Mouse (Mus musculus) heart, postnatal 0 days (tissue): ENCODE measurements around the gene Dohh. TPM values are rescaled to one million over a fixed set of nuclear protein-coding genes. Genes with fewer than 3 reads are reported as not detected.

Experiments
- ATAC-seq: fragments of 200-750 bp; cut with Nextera tagmentation; 2 replicates; pipeline ENCODE4 v1.8.0; 2017; ENCODE audit warnings: low read depth, moderate number of reproducible peaks, moderate library complexity; ENCODE audit not compliant: insufficient read depth
- DNase-seq: peaks from one replicate; pipeline ENCODE4 v3.0.0-alpha.2; 2016; ENCODE audit warnings: low spot score
- H3K27ac ChIP-seq: fragments of 300-500 bp; sonication (generic); 2 replicates; pipeline ENCODE4 v1.5.1; 2014; ENCODE audit warnings: low read depth, mild to moderate bottlenecking
- H3K27me3 ChIP-seq: fragments of 300-500 bp; sonication (generic); 2 replicates; pipeline ENCODE4 v1.6.1; 2014; ENCODE audit warnings: low read length, mixed read lengths; ENCODE audit not compliant: control insufficient read depth, insufficient read depth
- H3K36me3 ChIP-seq: fragments of 300-500 bp; sonication (generic); replicated peaks from 2 replicates; pipeline ENCODE4 v1.6.1; 2014; ENCODE audit warnings: low read length, mixed read lengths; ENCODE audit not compliant: control insufficient read depth, insufficient read depth
- H3K4me1 ChIP-seq: fragments of 300-500 bp; sonication (generic); 2 replicates; pipeline ENCODE4 v1.6.1; 2014; ENCODE audit warnings: antibody characterized with exemption; ENCODE audit not compliant: control insufficient read depth, insufficient read depth
- H3K4me2 ChIP-seq: fragments of 300-500 bp; sonication (generic); 2 replicates; pipeline ENCODE4 v1.6.1; 2014; ENCODE audit warnings: low read depth, mild to moderate bottlenecking, low read length, moderate library complexity
- H3K4me3 ChIP-seq: fragments of 300-500 bp; sonication (generic); 2 replicates; pipeline ENCODE4 v1.5.1; 2014; ENCODE audit warnings: low read depth, low read length
- H3K9ac ChIP-seq: fragments of 300-500 bp; sonication (generic); replicated peaks from 2 replicates; pipeline ENCODE4 v1.6.1; 2014; ENCODE audit warnings: low read depth, low read length, mixed read lengths
- H3K9me3 ChIP-seq: fragments of 300-500 bp; sonication (generic); replicated peaks from 2 replicates; pipeline ENCODE4 v1.6.1; 2016; ENCODE audit warnings: low read length; ENCODE audit not compliant: control insufficient read depth
- CTCF ChIP-seq: IDR thresholded peaks from 2 replicates; pipeline ENCODE4 v1.5.1; 2016; ENCODE audit warnings: antibody characterized with exemption, control low read depth, low read depth
- EP300 ChIP-seq: IDR thresholded peaks from 2 replicates; pipeline ENCODE4 v1.6.1; 2016; ENCODE audit warnings: antibody characterized with exemption, low read depth
- WGBS: fragments of 180-500 bp; shearing (Covaris S2); extraction: QIAGEN DNeasy Blood & Tissue Kit; methylation state at CpG from one replicate; pipeline ENCODE4 v1.1.7; 2014; 5-methylcytosine and 5-hydroxymethylcytosine counted together
- microRNA-seq: library from miRNA; unstranded; fragments of <30 nt; microRNA quantifications from one replicate; pipeline ENCODE4, GENCODE M21; 2016
- polyA plus RNA-seq: library from polyadenylated mRNA; unstranded; fragments of >200 nt; fragmentation: Nextera tagmentation; extraction: Ambion mirVana; gene quantifications from 2 replicates; pipeline ENCODE4 v1.2.1, GENCODE M21; 2015
- total RNA-seq: library from RNA; depleted of rRNA; stranded (reverse); fragments of >200 nt; gene quantifications from 2 replicates; pipeline ENCODE4 v1.2.3, GENCODE M21; 2014; ENCODE audit warnings: low replicate concordance; rRNA removed

Gene Dohh
- total and polyA plus RNA-seq, 2 experiments from 2014 or later = 75.2 to 123 TPM

GRCm38 (mm10) chr10:81433541-81434289 lies 49.5 kb downstream of the Dohh start:
- Histone ChIP-seq H3K9me3 (no peaks in the 10 kb centered on the region), H3K4me3 (no peak overlapping the region), H3K9ac (no peak overlapping the region), H3K36me3 (no peaks in the 10 kb centered on the region), H3K27me3 (no peaks in the 10 kb centered on the region), H3K4me1 (peaks cover 15% of the 10 kb centered on the region), H3K4me2 (no peak overlapping the region), H3K27ac (no peak overlapping the region; the same call in 1 of the 2 replicates)
- 71% methylated on average over 26 of the region's 26 CpGs for WGBS
- ATAC-seq = no peak
- no peak for DNase-seq
- TF ChIP-seq CTCF (no peak), EP300 (no peak)

- no peak overlapping the region for H3K4me3 ChIP-seq
- H3K4me2 ChIP-seq = no peak overlapping the region
- H3K9ac ChIP-seq = no peak overlapping the region; the same call in 1 of the 2 replicates
- no peaks in the 10 kb centered on the region for H3K27me3 ChIP-seq
- peaks cover 15% of the 10 kb centered on the region for H3K4me1 ChIP-seq
- WGBS = 52% methylated on average over 15 of the region's 15 CpGs
- TF ChIP-seq EP300 (no peak), CTCF (no peak)
- H3K36me3 ChIP-seq = no peaks in the 10 kb centered on the region
- ATAC-seq (no peak), DNase-seq (no peak)
- peak overlapping the region; percentile 76 for H3K27ac ChIP-seq
- no peaks in the 10 kb centered on the region for H3K9me3 ChIP-seq
Measured at GRCm38 (mm10) chr10:81434361-81435263, 50.4 kb downstream of the Dohh start.

- TF ChIP-seq CTCF (no peak), EP300 (no peak)
- Histone ChIP-seq H3K27me3 (no peaks in the 10 kb centered on the region), H3K27ac (peak overlapping the region; percentile 76), H3K9me3 (no peaks in the 10 kb centered on the region), H3K4me1 (peaks cover 15% of the 10 kb centered on the region), H3K4me3 (no peak overlapping the region), H3K36me3 (no peaks in the 10 kb centered on the region), H3K4me2 (no peak overlapping the region), H3K9ac (no peak overlapping the region; the same call in 1 of the 2 replicates)
- 41% methylated on average over 3 of the region's 3 CpGs for WGBS
- DNase-seq (peak; percentile 65), ATAC-seq (peak; percentile 19; the same call in 1 of the 2 replicates)
Measured at GRCm38 (mm10) chr10:81435436-81435835, 51.2 kb downstream of the Dohh start.

Small RNAs within 50 kb of the gene (microRNA-seq; reads per million reads assigned to microRNA genes)
- gene Mir1191b (2.0 reads per million, percentile 5 among the genes with 10 or more reads in this experiment), gene Mir6913 (0.54 reads per million)

Other genes with a start within 250 kb of the Dohh start
Only the 30 nearest of the 35 such genes appear.
- 14.4 and 19.6 TPM in 2 replicates for gene Pias4, start 216.5 kb upstream of the Dohh start, total RNA-seq
- 19.8 and 20.7 TPM in 2 replicates for gene Pias4, start 216.5 kb upstream of the Dohh start, polyA plus RNA-seq
- gene Eef2, start 207.8 kb upstream of the Dohh start, total RNA-seq = 1,828 and 2,004 TPM in 2 replicates
- 353 and 370 TPM in 2 replicates for gene Eef2, start 207.8 kb upstream of the Dohh start, polyA plus RNA-seq
- 56.5 and 72.7 TPM in 2 replicates for gene Dapk3, start 201.4 kb upstream of the Dohh start, total RNA-seq
- 29.0 and 31.7 TPM in 2 replicates for gene Dapk3, start 201.4 kb upstream of the Dohh start, polyA plus RNA-seq
- gene 4930442H23Rik, start 200.6 kb upstream of the Dohh start, total RNA-seq = not detected in 2 replicates
- 0.12 TPM in 1 of 2 replicates, not detected in the other for gene 4930442H23Rik, start 200.6 kb upstream of the Dohh start, polyA plus RNA-seq
- gene Nmrk2, start 182.4 kb upstream of the Dohh start, total RNA-seq = 30.5 and 35.2 TPM in 2 replicates
- gene Nmrk2, start 182.4 kb upstream of the Dohh start, polyA plus RNA-seq = 13.0 and 14.2 TPM in 2 replicates
- 0.58 TPM in 1 of 2 replicates, not detected in the other for gene Atcay, start 153.6 kb upstream of the Dohh start, total RNA-seq
- gene Atcay, start 153.6 kb upstream of the Dohh start, polyA plus RNA-seq = 0.25 TPM in 2 replicates
- gene Zfr2, start 151.3 kb upstream of the Dohh start, total RNA-seq = 7.0 and 10.2 TPM in 2 replicates
- 2.2 and 2.6 TPM in 2 replicates for gene Zfr2, start 151.3 kb upstream of the Dohh start, polyA plus RNA-seq
- 0.31 and 0.66 TPM in 2 replicates for gene Matk, start 131.5 kb upstream of the Dohh start, total RNA-seq
- 0.42 and 0.51 TPM in 2 replicates for gene Matk, start 131.5 kb upstream of the Dohh start, polyA plus RNA-seq
- gene Mrpl54, start 117.5 kb upstream of the Dohh start, total RNA-seq = 272 and 288 TPM in 2 replicates
- 264 and 272 TPM in 2 replicates for gene Mrpl54, start 117.5 kb upstream of the Dohh start, polyA plus RNA-seq
- gene Apba3, start 117.5 kb upstream of the Dohh start, total RNA-seq = 84.8 and 114 TPM in 2 replicates
- 45.2 and 46.1 TPM in 2 replicates for gene Apba3, start 117.5 kb upstream of the Dohh start, polyA plus RNA-seq
- gene Tjp3, start 92.8 kb upstream of the Dohh start, total RNA-seq = 0.12 and 2.3 TPM in 2 replicates
- gene Tjp3, start 92.8 kb upstream of the Dohh start, polyA plus RNA-seq = 0.51 and 0.62 TPM in 2 replicates
- gene Pip5k1c, start 91.5 kb upstream of the Dohh start, total RNA-seq = 38.5 and 44.3 TPM in 2 replicates
- 20.9 and 21.4 TPM in 2 replicates for gene Pip5k1c, start 91.5 kb upstream of the Dohh start, polyA plus RNA-seq
- 14.3 and 14.9 TPM in 2 replicates for gene Cactin, start 63.3 kb upstream of the Dohh start, total RNA-seq
- 12.8 and 13.7 TPM in 2 replicates for gene Cactin, start 63.3 kb upstream of the Dohh start, polyA plus RNA-seq
- 4.7 and 10.5 TPM in 2 replicates for gene Tbxa2r, start 55.7 kb upstream of the Dohh start, total RNA-seq
- 6.3 and 7.0 TPM in 2 replicates for gene Tbxa2r, start 55.7 kb upstream of the Dohh start, polyA plus RNA-seq
- gene Gipc3, start 41.2 kb upstream of the Dohh start, total RNA-seq = 0.08 and 0.12 TPM in 2 replicates
- gene Gipc3, start 41.2 kb upstream of the Dohh start, polyA plus RNA-seq = 0.16 and 0.21 TPM in 2 replicates
- 63.9 and 80.7 TPM in 2 replicates for gene Hmg20b, start 33.9 kb upstream of the Dohh start, total RNA-seq
- gene Hmg20b, start 33.9 kb upstream of the Dohh start, polyA plus RNA-seq = 92.3 and 94.5 TPM in 2 replicates
- gene Mfsd12, start 26.9 kb upstream of the Dohh start, total RNA-seq = 20.2 and 30.5 TPM in 2 replicates
- gene Mfsd12, start 26.9 kb upstream of the Dohh start, polyA plus RNA-seq = 10.3 and 11.4 TPM in 2 replicates
- not detected in 2 replicates for gene 4930404N11Rik, start 18.6 kb upstream of the Dohh start, total RNA-seq
- 0.68 and 1.0 TPM in 2 replicates for gene 4930404N11Rik, start 18.6 kb upstream of the Dohh start, polyA plus RNA-seq
- gene Fzr1, start 5.9 kb upstream of the Dohh start, total RNA-seq = 47.6 and 53.9 TPM in 2 replicates
- 45.8 and 48.4 TPM in 2 replicates for gene Fzr1, start 5.9 kb upstream of the Dohh start, polyA plus RNA-seq
- gene Gm48551, start within 50 bp of the Dohh start, total RNA-seq = 0.11 TPM in 1 of 2 replicates, not detected in the other
- 0.43 and 1.1 TPM in 2 replicates for gene Gm48551, start within 50 bp of the Dohh start, polyA plus RNA-seq
- gene Gm48552, start 4.6 kb downstream of the Dohh start, total RNA-seq = not detected in 2 replicates
- 0.45 and 0.70 TPM in 2 replicates for gene Gm48552, start 4.6 kb downstream of the Dohh start, polyA plus RNA-seq
- 6.6 and 7.8 TPM in 2 replicates for gene Smim24, start 8.6 kb downstream of the Dohh start, total RNA-seq
- gene Smim24, start 8.6 kb downstream of the Dohh start, polyA plus RNA-seq = 3.3 and 3.8 TPM in 2 replicates
- 24.6 and 47.6 TPM in 2 replicates for gene Nfic, start 71.2 kb downstream of the Dohh start, total RNA-seq
- 73.7 and 77.9 TPM in 2 replicates for gene Nfic, start 71.2 kb downstream of the Dohh start, polyA plus RNA-seq
- gene Celf5, start 98.3 kb downstream of the Dohh start, total RNA-seq = not detected in 2 replicates
- gene Celf5, start 98.3 kb downstream of the Dohh start, polyA plus RNA-seq = 0.07 and 0.08 TPM in 2 replicates
- gene Ncln, start 112.0 kb downstream of the Dohh start, total RNA-seq = 88.5 and 91.5 TPM in 2 replicates
- 27.1 and 30.5 TPM in 2 replicates for gene Ncln, start 112.0 kb downstream of the Dohh start, polyA plus RNA-seq
- 0.66 TPM in 1 of 2 replicates, not detected in the other for gene S1pr4, start 115.7 kb downstream of the Dohh start, total RNA-seq
- gene S1pr4, start 115.7 kb downstream of the Dohh start, polyA plus RNA-seq = 0.34 and 0.43 TPM in 2 replicates
- 0.35 TPM in 1 of 2 replicates, not detected in the other for gene Gna15, start 139.8 kb downstream of the Dohh start, total RNA-seq
- 0.59 and 0.63 TPM in 2 replicates for gene Gna15, start 139.8 kb downstream of the Dohh start, polyA plus RNA-seq
- gene Gna11, start 160.8 kb downstream of the Dohh start, total RNA-seq = 68.2 and 83.9 TPM in 2 replicates
- 50.1 and 52.4 TPM in 2 replicates for gene Gna11, start 160.8 kb downstream of the Dohh start, polyA plus RNA-seq
- gene Aes, start 175.1 kb downstream of the Dohh start, total RNA-seq = 851 and 870 TPM in 2 replicates
- gene Aes, start 175.1 kb downstream of the Dohh start, polyA plus RNA-seq = 765 and 767 TPM in 2 replicates
- 6.8 and 10.4 TPM in 2 replicates for gene Tle2, start 190.1 kb downstream of the Dohh start, total RNA-seq
- gene Tle2, start 190.1 kb downstream of the Dohh start, polyA plus RNA-seq = 11.1 and 11.9 TPM in 2 replicates